Mouse (Mus musculus): ENCODE data around the gene Large1. TPM values are rescaled to one million over a fixed set of nuclear protein-coding genes. Genes with fewer than 3 reads are reported as not detected.
"Not testable (repeated sequence)": the region's sequence is repeated elsewhere in the genome, so short reads cannot be mapped to it uniquely, and the experiment has no call there.

Large1 gene
- polyA plus RNA-seq, 1 experiment from 2014 or later: 6.6 TPM

GRCm38 (mm10) chr8:73342761-73343395, 10.5 kb downstream of the Large1 start:
- H3K9me3 ChIP-seq (ENCODE audit: control insufficient read depth, low read length): no peaks in the 10 kb centered on the region
- H3K27ac ChIP-seq (replicated peaks; ENCODE audit: low read depth, low read length): no peak overlapping the region
- no peak overlapping the region for H3K9ac ChIP-seq (ENCODE audit: low read length)
- ATAC-seq (ENCODE audit: insufficient number of reproducible peaks, low FRiP score, low TSS enrichment, low read depth): no peak
- H3K27me3 ChIP-seq (ENCODE audit: control insufficient read depth, insufficient read depth, low read length): no peaks in the 10 kb centered on the region
- WGBS: 93% methylated on average over 3 of the region's 3 CpGs
- H3K4me3 ChIP-seq (ENCODE audit: low read depth, low read length): no peak overlapping the region
- no peak for DNase-seq (ENCODE audit: low spot score)
- H3K4me2 ChIP-seq (ENCODE audit: low read depth, severe bottlenecking): no peak overlapping the region
- no peaks in the 10 kb centered on the region for H3K36me3 ChIP-seq (ENCODE audit: control insufficient read depth, insufficient read depth, low read length)
- no peaks in the 10 kb centered on the region for H3K4me1 ChIP-seq (ENCODE audit: control insufficient read depth, insufficient read depth, low read length)

GRCm38 (mm10) chr8:73336845-73337244, 16.5 kb downstream of the Large1 start:
- DNase-seq (ENCODE audit: low spot score): no peak
- Histone ChIP-seq H3K4me3 (ENCODE audit: low read depth, low read length) (no peak overlapping the region), H3K36me3 (ENCODE audit: control insufficient read depth, insufficient read depth, low read length) (no peaks in the 10 kb centered on the region), H3K4me2 (ENCODE audit: low read depth, severe bottlenecking) (no peak overlapping the region), H3K4me1 (ENCODE audit: control insufficient read depth, insufficient read depth, low read length) (no peaks in the 10 kb centered on the region), H3K27ac (replicated peaks; ENCODE audit: low read depth, low read length) (no peak overlapping the region), H3K9ac (ENCODE audit: low read length) (no peak overlapping the region), H3K27me3 (ENCODE audit: control insufficient read depth, insufficient read depth, low read length) (no peaks in the 10 kb centered on the region), H3K9me3 (ENCODE audit: control insufficient read depth, low read length) (no peaks in the 10 kb centered on the region)
- no peak for ATAC-seq (ENCODE audit: insufficient number of reproducible peaks, low FRiP score, low TSS enrichment, low read depth)
- WGBS: 38% methylated on average over 1 of the region's 1 CpGs

- Histone ChIP-seq H3K4me2 (ENCODE audit: low read depth, severe bottlenecking) (no peak overlapping the region), H3K36me3 (ENCODE audit: control insufficient read depth, insufficient read depth, low read length) (no peaks in the 10 kb centered on the region), H3K27me3 (ENCODE audit: control insufficient read depth, insufficient read depth, low read length) (no peaks in the 10 kb centered on the region), H3K27ac (replicated peaks; ENCODE audit: low read depth, low read length) (no peak overlapping the region), H3K9me3 (ENCODE audit: control insufficient read depth, low read length) (no peaks in the 10 kb centered on the region), H3K4me1 (ENCODE audit: control insufficient read depth, insufficient read depth, low read length) (no peaks in the 10 kb centered on the region), H3K9ac (ENCODE audit: low read length) (no peak overlapping the region), H3K4me3 (ENCODE audit: low read depth, low read length) (no peak overlapping the region)
- ATAC-seq (ENCODE audit: insufficient number of reproducible peaks, low FRiP score, low TSS enrichment, low read depth) (no peak), DNase-seq (ENCODE audit: low spot score) (no peak)
- WGBS: 87% methylated on average over 5 of the region's 5 CpGs
These were observed 24.2 kb downstream of the Large1 start for GRCm38 (mm10) chr8:73329131-73329530.

GRCm38 (mm10) chr8:73328056-73328455, 25.3 kb downstream of the Large1 start:
- no peaks in the 10 kb centered on the region for H3K27me3 ChIP-seq (ENCODE audit: control insufficient read depth, insufficient read depth, low read length)
- DNase-seq (ENCODE audit: low spot score): no peak
- H3K27ac ChIP-seq (replicated peaks; ENCODE audit: low read depth, low read length): no peak overlapping the region
- no peaks in the 10 kb centered on the region for H3K36me3 ChIP-seq (ENCODE audit: control insufficient read depth, insufficient read depth, low read length)
- H3K9ac ChIP-seq (ENCODE audit: low read length): no peak overlapping the region
- H3K4me2 ChIP-seq (ENCODE audit: low read depth, severe bottlenecking): no peak overlapping the region
- WGBS: 87% methylated on average over 3 of the region's 3 CpGs
- no peak overlapping the region for H3K4me3 ChIP-seq (ENCODE audit: low read depth, low read length)
- no peaks in the 10 kb centered on the region for H3K4me1 ChIP-seq (ENCODE audit: control insufficient read depth, insufficient read depth, low read length)
- no peak for ATAC-seq (ENCODE audit: insufficient number of reproducible peaks, low FRiP score, low TSS enrichment, low read depth)
- H3K9me3 ChIP-seq (ENCODE audit: control insufficient read depth, low read length): no peaks in the 10 kb centered on the region

- H3K9ac ChIP-seq (ENCODE audit: low read length): no peak overlapping the region
- H3K9me3 ChIP-seq (ENCODE audit: control insufficient read depth, low read length): no peaks in the 10 kb centered on the region
- no peak overlapping the region for H3K4me3 ChIP-seq (ENCODE audit: low read depth, low read length)
- no peaks in the 10 kb centered on the region for H3K4me1 ChIP-seq (ENCODE audit: control insufficient read depth, insufficient read depth, low read length)
- DNase-seq (ENCODE audit: low spot score) (no peak), ATAC-seq (ENCODE audit: insufficient number of reproducible peaks, low FRiP score, low TSS enrichment, low read depth) (no peak)
- no peak overlapping the region for H3K4me2 ChIP-seq (ENCODE audit: low read depth, severe bottlenecking)
- H3K27me3 ChIP-seq (ENCODE audit: control insufficient read depth, insufficient read depth, low read length): no peaks in the 10 kb centered on the region
- WGBS: 72% methylated on average over 4 of the region's 4 CpGs
- no peaks in the 10 kb centered on the region for H3K36me3 ChIP-seq (ENCODE audit: control insufficient read depth, insufficient read depth, low read length)
- no peak overlapping the region for H3K27ac ChIP-seq (replicated peaks; ENCODE audit: low read depth, low read length)
These were observed 28.7 kb downstream of the Large1 start for GRCm38 (mm10) chr8:73324667-73325066.

GRCm38 (mm10) chr8:73323591-73323990, 29.7 kb downstream of the Large1 start:
- no peak overlapping the region for H3K4me3 ChIP-seq (ENCODE audit: low read depth, low read length)
- no peaks in the 10 kb centered on the region for H3K36me3 ChIP-seq (ENCODE audit: control insufficient read depth, insufficient read depth, low read length)
- H3K27ac ChIP-seq (replicated peaks; ENCODE audit: low read depth, low read length): no peak overlapping the region
- no peaks in the 10 kb centered on the region for H3K9me3 ChIP-seq (ENCODE audit: control insufficient read depth, low read length)
- DNase-seq (ENCODE audit: low spot score): no peak
- H3K4me2 ChIP-seq (ENCODE audit: low read depth, severe bottlenecking): no peak overlapping the region
- H3K4me1 ChIP-seq (ENCODE audit: control insufficient read depth, insufficient read depth, low read length): no peaks in the 10 kb centered on the region
- H3K9ac ChIP-seq (ENCODE audit: low read length): no peak overlapping the region
- WGBS: 93% methylated on average over 1 of the region's 1 CpGs
- no peaks in the 10 kb centered on the region for H3K27me3 ChIP-seq (ENCODE audit: control insufficient read depth, insufficient read depth, low read length)
- no peak for ATAC-seq (ENCODE audit: insufficient number of reproducible peaks, low FRiP score, low TSS enrichment, low read depth)

GRCm38 (mm10) chr8:73319500-73319899, 33.8 kb downstream of the Large1 start:
- not testable (repeated sequence) for H3K27ac ChIP-seq (replicated peaks; ENCODE audit: low read depth, low read length); DNase-seq (ENCODE audit: low spot score); H3K4me1 ChIP-seq (ENCODE audit: control insufficient read depth, insufficient read depth, low read length); H3K9ac ChIP-seq (ENCODE audit: low read length); H3K9me3 ChIP-seq (ENCODE audit: control insufficient read depth, low read length); ATAC-seq (ENCODE audit: insufficient number of reproducible peaks, low FRiP score, low TSS enrichment, low read depth); H3K4me3 ChIP-seq (ENCODE audit: low read depth, low read length); H3K27me3 ChIP-seq (ENCODE audit: control insufficient read depth, insufficient read depth, low read length); H3K36me3 ChIP-seq (ENCODE audit: control insufficient read depth, insufficient read depth, low read length); H3K4me2 ChIP-seq (ENCODE audit: low read depth, severe bottlenecking)
- 86% methylated on average over 1 of the region's 3 CpGs for WGBS

GRCm38 (mm10) chr8:73313911-73314310, 39.4 kb downstream of the Large1 start:
- Histone ChIP-seq H3K4me3 (ENCODE audit: low read depth, low read length) (no peak overlapping the region), H3K9me3 (ENCODE audit: control insufficient read depth, low read length) (no peaks in the 10 kb centered on the region), H3K4me1 (ENCODE audit: control insufficient read depth, insufficient read depth, low read length) (no peaks in the 10 kb centered on the region), H3K4me2 (ENCODE audit: low read depth, severe bottlenecking) (no peak overlapping the region), H3K27me3 (ENCODE audit: control insufficient read depth, insufficient read depth, low read length) (no peaks in the 10 kb centered on the region), H3K9ac (ENCODE audit: low read length) (no peak overlapping the region), H3K36me3 (ENCODE audit: control insufficient read depth, insufficient read depth, low read length) (no peaks in the 10 kb centered on the region), H3K27ac (replicated peaks; ENCODE audit: low read depth, low read length) (no peak overlapping the region)
- WGBS: 99% methylated on average over 2 of the region's 2 CpGs
- no peak for ATAC-seq (ENCODE audit: insufficient number of reproducible peaks, low FRiP score, low TSS enrichment, low read depth)
- no peak for DNase-seq (ENCODE audit: low spot score)

Data from limb, embryonic 11.5 days (tissue).